Mouse (Mus musculus) kidney, postnatal 36 days (tissue): Measurements from ENCODE around the gene Ibtk.

Source experiments
- DNase-seq, 2 experiments: peaks; one replicate each; pipeline ENCODE4 v3.0.0; 2021 to 2022; ENCODE audit warnings: mixed read lengths in 2 of 2

The Ibtk gene

GRCm38 (mm10) chr9:85695606-85696005 is 53.5 kb downstream of the Ibtk start:
- no peak for DNase-seq

DNA sequence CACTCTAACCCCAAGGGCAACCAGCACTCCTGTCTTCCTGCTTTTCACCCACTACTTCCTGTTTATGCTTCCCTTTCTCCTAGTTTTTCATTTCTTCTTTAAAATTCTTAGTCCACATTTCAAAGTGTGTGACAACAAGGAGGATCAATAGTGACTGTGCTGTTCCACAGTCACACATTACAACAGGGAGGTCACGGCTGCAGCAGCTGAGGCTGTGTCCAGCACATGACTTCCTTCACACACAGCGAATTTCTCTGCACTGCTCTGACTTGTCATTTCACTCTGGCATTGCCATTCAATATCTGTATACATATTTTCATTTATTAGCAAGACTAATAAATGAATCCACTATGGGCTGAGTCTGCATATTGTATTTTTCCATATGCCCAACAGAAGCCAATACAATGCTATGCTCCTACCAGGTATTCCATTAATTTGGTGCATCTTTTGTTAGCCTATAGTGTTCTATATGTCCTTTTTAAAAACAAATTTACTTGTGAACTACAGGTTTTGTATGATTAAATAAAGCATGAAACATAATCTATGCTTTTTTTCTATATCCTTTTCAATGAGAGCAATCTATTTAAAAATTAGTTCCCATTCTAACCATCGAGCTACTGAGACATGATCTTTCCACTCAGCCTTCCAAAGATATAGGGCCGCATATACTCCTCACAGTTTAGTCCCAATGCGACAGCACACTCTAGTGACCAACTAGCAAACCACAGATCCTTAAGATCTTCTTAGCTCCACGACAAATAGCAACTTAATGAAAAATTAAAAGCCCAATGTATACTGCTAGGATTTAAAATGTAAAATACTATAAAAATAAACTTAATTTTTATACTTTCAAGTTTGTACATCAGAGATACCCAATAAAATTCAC is 55.7 kb downstream of the Ibtk start:
- peak; percentile 5 to 11 for DNase-seq

GRCm38 (mm10) chr9:85685010-85685409 is 64.1 kb downstream of the Ibtk start:
- peak in 1 of 2 experiments; percentile 28 for DNase-seq

GRCm38 (mm10) chr9:85675131-85675905 is 73.8 kb downstream of the Ibtk start:
- no peak for DNase-seq

GRCm38 (mm10) chr9:85673907-85674481 is 75.1 kb downstream of the Ibtk start:
- no peak for DNase-seq

DNA sequence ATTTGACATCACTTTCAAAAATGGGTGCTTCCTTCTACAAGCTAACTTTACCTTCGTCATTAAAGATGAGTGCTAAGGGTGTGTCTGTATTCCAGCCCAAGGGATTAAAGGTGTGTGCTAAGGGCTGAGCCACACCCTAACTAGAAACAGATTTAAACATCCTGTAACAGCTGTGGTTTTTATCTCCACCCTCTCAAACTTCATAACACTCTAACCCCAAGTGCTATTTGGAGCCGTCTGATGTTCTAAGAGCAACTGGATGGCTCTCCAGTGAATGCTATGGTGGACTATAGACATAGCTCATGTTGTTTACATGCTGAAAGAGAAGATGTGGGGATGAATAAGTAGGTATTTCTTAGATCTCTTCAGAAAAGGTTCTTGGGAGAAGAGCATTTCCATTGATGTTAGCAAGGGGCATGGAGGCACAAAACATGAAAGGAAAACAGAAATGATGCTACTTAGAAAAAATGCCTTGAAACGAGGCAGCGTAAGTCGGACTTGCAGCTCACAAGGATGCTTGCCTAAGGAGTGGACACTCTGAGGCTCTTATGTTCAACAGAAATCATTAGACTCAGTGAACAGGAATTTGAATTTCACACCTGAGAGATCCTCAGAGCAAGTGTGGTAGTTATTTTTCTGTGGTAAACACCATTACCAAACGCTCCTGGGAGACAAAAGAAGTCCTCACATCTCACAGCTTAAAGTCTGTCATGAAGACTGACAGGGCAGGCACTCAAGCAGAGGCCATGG is 77.4 kb downstream of the Ibtk start:
- no peak for DNase-seq

GRCm38 (mm10) chr9:85664316-85664715 is 84.8 kb downstream of the Ibtk start:
- DNase-seq = no peak

DNA sequence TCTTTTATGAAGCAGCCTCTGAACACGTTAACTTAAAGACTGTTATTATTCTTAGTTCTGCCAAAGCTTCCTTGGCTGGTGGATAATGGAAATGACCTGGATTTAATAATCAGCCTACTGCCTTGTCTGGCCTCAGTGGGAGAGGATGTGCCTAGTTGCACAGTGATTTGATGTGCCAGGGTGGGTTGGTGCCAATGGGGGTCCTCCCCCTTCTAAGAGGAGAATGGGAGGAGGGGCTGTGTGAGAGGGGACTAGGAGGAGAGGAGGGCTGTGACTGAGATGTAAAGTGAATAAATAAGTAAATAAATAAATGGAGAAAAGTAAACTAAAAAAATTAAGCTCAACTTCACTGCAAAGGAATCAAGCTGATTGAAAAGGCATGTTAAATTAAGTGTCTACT is 85.3 kb downstream of the Ibtk start:
- no peak for DNase-seq

GRCm38 (mm10) chr9:85663091-85663490 is 86.0 kb downstream of the Ibtk start:
- peak in 1 of 2 experiments; percentile 16 for DNase-seq

DNA sequence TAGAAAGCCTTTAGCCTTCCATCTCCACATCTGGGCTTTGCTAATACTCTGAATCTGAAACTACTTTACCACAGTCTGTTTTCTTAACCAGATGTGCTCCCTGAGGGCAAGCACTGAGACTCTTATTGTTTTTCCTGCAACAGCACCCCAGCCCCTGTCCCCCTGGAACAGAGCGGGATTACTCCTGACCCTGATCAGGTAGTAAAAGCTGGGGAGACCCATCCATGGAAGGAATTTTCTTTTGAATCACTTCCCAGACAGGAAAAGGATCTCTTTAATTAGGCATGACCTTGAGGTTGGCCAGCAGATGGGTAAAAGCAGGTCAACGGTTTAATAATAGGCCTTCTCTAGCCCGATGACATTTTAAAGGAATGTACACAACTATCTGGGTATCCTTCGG is 95.7 kb downstream of the Ibtk start:
- DNase-seq = no peak

- peak; percentile 14 to 22 for DNase-seq
Measured at GRCm38 (mm10) chr9:85638276-85638675, 110.9 kb downstream of the Ibtk start.
